Mouse (Mus musculus) neural tube, embryonic 10.5 days (tissue): ENCODE data around the gene Popdc2.

ENCODE experiments used
- DNase-seq: peaks from one replicate; pipeline ENCODE4 v3.0.0-alpha.2; 2017; ENCODE audit warnings: low spot score; ENCODE audit errors: extremely low spot score

The Popdc2 gene

GRCm38 (mm10) chr16:38354185-38354913, 7.7 kb upstream of the Popdc2 start:
- DNase-seq: no peak

- no peak for DNase-seq
Measured at GRCm38 (mm10) chr16:38358256-38358812, 3.7 kb upstream of the Popdc2 start.

- no peak for DNase-seq
Measured at GRCm38 (mm10) chr16:38359241-38359640, 2.8 kb upstream of the Popdc2 start.

GRCm38 (mm10) chr16:38359857-38360256, 2.2 kb upstream of the Popdc2 start:
- no peak for DNase-seq

- no peak for DNase-seq
Measured at GRCm38 (mm10) chr16:38360317-38360716, 1.7 kb upstream of the Popdc2 start.

- no peak for DNase-seq
Measured at GRCm38 (mm10) chr16:38362493-38363255, 665 bp downstream of the Popdc2 start.

GRCm38 (mm10) chr16:38363256-38363595, 1.2 kb downstream of the Popdc2 start:
- no peak for DNase-seq

GRCm38 (mm10) chr16:38363657-38364056, 1.6 kb downstream of the Popdc2 start:
- DNase-seq: no peak

GRCm38 (mm10) chr16:38365390-38365789, 3.4 kb downstream of the Popdc2 start:
- no peak for DNase-seq

GRCm38 (mm10) chr16:38366231-38366630, 4.2 kb downstream of the Popdc2 start:
- no peak for DNase-seq

- no peak for DNase-seq
Measured at GRCm38 (mm10) chr16:38368336-38368735, 6.3 kb downstream of the Popdc2 start.

GRCm38 (mm10) chr16:38369000-38369399, 7.0 kb downstream of the Popdc2 start:
- no peak for DNase-seq

GRCm38 (mm10) chr16:38369431-38369830, 7.4 kb downstream of the Popdc2 start:
- no peak for DNase-seq

GRCm38 (mm10) chr16:38369992-38370484, 8.0 kb downstream of the Popdc2 start:
- no peak for DNase-seq

- DNase-seq: no peak
Measured at GRCm38 (mm10) chr16:38370633-38371374, 8.8 kb downstream of the Popdc2 start.

GRCm38 (mm10) chr16:38371705-38372296, 9.8 kb downstream of the Popdc2 start:
- no peak for DNase-seq

GRCm38 (mm10) chr16:38372876-38373275, 10.9 kb downstream of the Popdc2 start:
- no peak for DNase-seq

GRCm38 (mm10) chr16:38373439-38373838, 11.4 kb downstream of the Popdc2 start:
- no peak for DNase-seq

GRCm38 (mm10) chr16:38373941-38374340, 11.9 kb downstream of the Popdc2 start:
- no peak for DNase-seq

- no peak for DNase-seq
Measured at GRCm38 (mm10) chr16:38374379-38375140, 12.6 kb downstream of the Popdc2 start.

GRCm38 (mm10) chr16:38375182-38375581, 13.2 kb downstream of the Popdc2 start:
- DNase-seq: no peak
